Mouse (Mus musculus): Measurements from ENCODE around the gene Trip4.

Gene Trip4

GRCm38 (mm10) chr9:65834628-65835354 lies 73.8 kb downstream of the Trip4 start:
- DNase-seq (ENCODE audit: low spot score) = no peak

DNA sequence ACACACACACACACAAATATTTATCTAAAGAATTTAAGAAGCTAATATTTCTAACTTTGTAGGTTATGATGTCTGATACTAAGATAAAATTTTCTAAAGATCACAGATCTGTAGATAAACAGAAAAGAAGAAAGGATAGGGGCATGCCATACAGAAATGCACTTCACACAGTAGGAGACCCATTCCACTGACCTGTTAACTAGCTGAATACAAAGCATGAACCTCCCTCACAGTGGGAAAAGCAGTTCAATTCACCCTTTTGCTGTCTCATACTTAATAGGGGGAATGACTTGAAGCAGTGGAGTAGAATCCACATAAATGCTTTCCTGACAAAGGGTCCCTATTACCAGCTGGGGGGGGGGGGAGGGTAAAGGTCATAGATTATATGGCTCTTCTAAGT lies 75.0 kb downstream of the Trip4 start:
- DNase-seq (ENCODE audit: low spot score) = no peak

GRCm38 (mm10) chr9:65833230-65833629 lies 75.4 kb downstream of the Trip4 start:
- no peak for DNase-seq (ENCODE audit: low spot score)

GRCm38 (mm10) chr9:65832041-65832440 lies 76.6 kb downstream of the Trip4 start:
- DNase-seq (ENCODE audit: low spot score) = no peak

DNA sequence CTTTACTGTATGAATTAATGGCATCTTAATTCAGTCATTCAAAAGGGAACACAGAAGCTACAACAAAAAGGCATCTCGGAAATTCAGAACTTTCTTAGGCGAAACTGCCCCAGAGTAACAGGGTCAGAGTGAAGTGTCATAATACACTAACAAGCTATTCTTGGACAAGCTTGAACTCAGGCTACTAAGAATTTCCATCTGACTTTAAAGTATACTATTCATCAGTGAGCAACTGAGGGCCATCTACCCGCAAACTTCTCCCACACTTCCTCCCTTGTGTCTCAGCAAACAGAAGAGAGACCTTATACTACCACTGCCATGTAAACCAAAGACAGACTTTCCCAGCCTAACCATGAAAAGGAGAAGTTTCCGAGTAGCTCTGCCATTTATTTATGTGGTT lies 77.4 kb downstream of the Trip4 start:
- DNase-seq (ENCODE audit: low spot score) = no peak

DNA sequence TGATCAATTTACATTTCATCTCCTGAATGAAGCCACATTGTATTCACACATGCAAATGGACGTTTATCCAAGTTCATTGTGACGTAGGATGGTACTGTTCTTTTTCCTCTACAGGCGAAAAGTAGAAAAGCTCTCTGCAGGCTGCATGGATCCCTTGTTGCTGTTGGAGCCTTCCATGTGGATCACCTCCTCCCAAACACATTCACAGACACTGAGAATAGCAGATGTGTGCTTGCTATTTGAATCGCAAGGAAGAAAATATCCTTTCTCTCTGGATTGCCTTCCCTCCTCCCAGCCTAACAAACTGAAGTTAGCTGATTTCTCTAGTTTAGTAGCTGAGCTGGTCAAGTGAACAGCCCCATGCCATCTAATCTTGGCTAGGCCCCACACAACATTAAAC lies 78.3 kb downstream of the Trip4 start:
- no peak for DNase-seq (ENCODE audit: low spot score)

GRCm38 (mm10) chr9:65829410-65829809 lies 79.2 kb downstream of the Trip4 start:
- DNase-seq (ENCODE audit: low spot score) = no peak

DNA sequence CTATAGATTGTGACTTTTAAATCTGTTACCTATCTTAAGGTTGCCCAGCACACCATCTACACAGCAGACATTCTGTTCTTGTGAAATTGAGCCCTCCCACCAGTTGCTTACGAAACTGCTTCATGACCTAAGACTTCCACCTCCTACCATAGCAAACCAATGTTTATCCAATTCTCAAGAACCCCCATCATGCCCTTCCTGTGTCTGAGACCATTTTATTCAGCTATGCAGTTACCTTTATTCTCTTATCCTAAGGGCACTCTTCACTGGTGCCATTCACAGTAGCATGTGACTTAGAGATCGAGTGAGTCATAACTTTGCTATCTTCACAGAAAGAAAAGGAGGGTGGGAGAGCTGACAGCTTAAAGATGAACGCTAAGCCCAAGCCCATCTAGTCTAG lies 80.1 kb downstream of the Trip4 start:
- no peak for DNase-seq (ENCODE audit: low spot score)

GRCm38 (mm10) chr9:65828016-65828403 lies 80.6 kb downstream of the Trip4 start:
- DNase-seq (ENCODE audit: low spot score) = no peak

- peak; percentile 98 for DNase-seq (ENCODE audit: low spot score)
Observed at GRCm38 (mm10) chr9:65827344-65828015, 81.1 kb downstream of the Trip4 start, which contains the start of gene Zfp609. Gene Zfp609 (minus strand): TSS chr9:65827564.

DNA sequence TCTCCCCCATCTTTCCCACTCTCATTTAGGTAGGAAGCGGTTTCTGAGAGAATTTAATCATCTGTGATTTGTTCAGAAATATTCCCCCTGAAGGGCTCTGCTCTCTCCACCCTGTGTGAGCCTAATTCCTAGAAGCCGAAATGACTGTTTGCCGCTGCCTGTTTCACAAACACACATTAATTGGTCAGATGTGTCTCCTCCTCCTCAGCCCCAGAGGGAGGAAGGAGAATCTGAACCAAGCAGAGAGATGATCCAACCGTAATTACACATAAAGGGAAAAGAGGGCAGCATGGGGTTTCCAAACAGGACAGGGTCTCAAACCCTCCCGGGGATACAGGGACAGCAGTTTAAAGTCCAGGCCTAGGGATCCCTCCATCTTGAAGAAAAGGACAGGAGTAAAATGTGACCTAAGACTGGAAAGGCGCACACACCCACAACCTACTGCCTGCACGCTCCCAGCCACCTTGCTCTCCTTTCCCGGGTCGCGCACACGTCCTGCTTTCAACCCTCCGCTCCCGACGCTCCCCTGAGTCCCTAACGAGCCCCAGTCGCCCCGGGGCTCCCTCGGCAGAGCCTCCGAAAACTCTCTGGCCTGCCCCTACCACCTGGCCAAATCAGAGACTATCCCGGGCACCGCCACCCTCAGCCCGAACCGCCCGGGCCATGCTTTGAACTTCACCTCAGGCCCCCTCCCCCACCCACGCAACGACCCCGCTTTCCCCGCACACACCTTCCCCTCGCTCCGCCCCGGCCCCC lies 81.8 kb downstream of the Trip4 start:
- peak; percentile 15 for DNase-seq (ENCODE audit: low spot score)

DNA sequence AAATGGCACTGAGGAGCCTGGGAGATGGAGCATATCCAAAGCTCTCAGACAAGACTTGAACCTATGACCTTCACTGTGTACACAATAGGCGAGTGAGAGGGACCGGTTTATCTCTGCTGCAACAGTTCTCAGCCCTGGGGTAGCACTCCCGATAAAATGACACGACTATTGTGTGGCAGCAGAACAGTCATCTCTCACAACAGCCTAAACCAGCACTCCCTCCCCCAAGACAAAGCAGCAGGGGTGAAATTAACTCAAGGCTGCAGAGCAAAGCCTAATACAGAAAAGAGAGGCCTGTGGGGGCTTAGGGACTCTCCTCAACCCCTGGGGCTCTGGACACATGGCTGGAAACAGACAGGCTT lies 82.4 kb downstream of the Trip4 start:
- no peak for DNase-seq (ENCODE audit: low spot score)

GRCm38 (mm10) chr9:65823716-65824462 lies 84.7 kb downstream of the Trip4 start:
- no peak for DNase-seq (ENCODE audit: low spot score)

DNA sequence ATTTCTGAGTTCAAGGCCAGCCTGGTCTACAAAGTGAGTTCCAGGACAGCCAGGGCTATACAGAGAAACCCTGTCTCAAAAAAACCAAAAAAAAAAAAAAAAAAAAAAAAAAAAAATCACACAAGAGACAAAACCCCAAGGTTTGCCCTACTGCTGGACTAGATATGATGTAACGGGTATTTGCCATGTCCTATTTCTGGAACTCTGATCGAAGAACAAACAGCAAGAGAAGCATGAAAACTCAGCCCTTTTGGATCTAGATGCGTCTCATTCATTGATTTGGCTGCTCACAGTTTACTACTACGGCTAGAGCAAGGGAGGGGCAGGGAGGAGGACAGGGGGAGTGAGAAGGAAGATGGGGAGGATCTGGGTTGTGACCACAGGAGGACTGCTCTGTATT lies 86.6 kb downstream of the Trip4 start:
- no peak for DNase-seq (ENCODE audit: low spot score)

DNA sequence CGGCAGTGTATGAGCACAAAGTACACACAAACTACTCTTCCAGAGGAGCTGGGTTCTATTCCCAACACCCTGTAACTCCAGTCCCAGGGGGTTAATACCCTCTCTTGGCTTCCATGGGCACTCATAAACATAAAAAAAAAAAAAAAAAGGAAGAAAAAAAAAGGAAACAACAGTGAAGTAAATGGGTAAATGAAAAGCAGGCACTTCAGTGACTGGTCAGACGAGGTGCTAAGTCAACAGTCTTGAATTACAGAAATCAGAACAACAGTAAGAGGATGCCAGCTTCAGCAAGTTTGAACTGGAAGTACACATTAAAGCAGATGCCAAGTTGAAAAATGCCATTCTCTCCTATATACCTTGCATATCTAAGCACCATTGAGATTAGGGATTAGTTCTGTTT lies 88.3 kb downstream of the Trip4 start:
- DNase-seq (ENCODE audit: low spot score) = no peak

DNA sequence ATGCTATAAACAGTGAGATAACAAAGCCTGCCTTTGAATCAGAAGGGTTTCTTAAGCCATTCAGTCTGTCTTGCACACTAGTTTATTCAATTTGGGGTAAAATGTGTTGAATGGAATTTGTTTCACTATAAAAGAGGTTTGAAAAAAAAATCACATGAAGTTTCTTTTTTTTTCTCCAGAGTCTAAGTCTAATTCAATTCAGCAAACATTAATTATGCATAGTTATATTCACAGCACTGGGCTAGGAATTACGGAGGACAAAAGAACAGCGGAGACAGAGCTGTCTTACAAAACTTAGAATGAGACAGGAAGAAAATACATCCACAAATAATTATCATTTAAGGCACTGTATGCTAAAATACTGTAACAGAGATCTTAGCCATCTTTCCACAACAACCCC lies 90.2 kb downstream of the Trip4 start:
- no peak for DNase-seq (ENCODE audit: low spot score)

GRCm38 (mm10) chr9:65812841-65813240 lies 95.8 kb downstream of the Trip4 start:
- no peak for DNase-seq (ENCODE audit: low spot score)

DNA sequence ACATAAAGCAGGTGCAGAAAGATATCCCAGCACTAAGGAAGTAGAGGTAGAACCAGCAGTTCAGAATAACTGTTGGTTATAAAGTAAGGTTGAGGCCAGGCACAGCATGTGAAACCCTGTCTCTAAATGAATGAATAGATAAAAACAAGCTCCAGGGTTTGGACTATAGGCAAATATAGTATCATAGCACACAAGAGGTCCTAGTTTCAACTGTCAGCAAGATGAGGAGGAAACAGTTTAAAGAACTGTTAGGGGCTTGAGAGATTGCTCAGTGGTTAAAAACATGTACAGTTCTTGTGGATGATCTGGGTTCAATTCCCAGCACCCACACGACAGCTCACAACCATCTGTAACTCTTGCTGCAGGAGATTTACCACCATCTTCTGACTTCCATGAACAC lies 96.8 kb downstream of the Trip4 start:
- DNase-seq (ENCODE audit: low spot score) = no peak

DNA sequence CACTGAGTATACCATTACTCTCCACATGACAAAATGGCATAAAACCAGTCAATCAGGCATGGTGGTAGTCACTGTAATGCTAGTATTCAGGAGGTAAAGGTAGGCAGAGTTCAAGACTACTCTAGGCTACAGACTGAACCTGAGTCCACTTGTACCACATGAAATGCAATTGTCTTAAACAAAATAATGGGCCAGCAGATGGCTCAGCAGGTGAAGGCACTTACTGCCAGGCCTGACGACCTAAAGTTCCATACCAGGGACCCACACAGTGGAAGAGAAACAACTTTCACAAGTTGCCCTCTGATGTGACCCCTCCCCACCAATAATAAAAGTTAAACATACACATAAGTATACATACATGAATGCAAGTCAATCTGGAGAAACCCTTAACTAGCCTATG lies 100.8 kb downstream of the Trip4 start:
- DNase-seq (ENCODE audit: low spot score) = no peak

GRCm38 (mm10) chr9:65807251-65807650 lies 101.3 kb downstream of the Trip4 start:
- DNase-seq (ENCODE audit: low spot score) = no peak

DNA sequence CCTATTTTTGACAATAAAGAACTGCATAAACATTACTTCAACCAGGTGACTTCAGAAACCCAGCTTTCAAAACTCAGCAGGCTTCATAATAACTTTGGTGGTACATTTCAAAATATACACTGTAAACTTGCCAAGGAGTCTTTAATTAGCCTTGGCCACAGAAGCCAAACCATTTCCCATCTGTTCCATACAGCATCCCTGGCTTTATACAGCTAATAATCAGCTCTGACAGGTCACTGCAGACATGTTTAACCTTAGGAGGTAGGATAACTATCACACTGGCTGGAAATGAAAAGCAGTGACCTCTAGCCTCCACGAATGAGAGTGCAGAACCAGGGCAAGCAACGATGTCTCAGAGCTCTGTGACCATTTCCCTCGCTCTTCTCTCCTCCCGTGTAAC lies 108.8 kb downstream of the Trip4 start:
- DNase-seq (ENCODE audit: low spot score) = no peak

- no peak for DNase-seq (ENCODE audit: low spot score)
Observed at GRCm38 (mm10) chr9:65795651-65796050, 112.9 kb downstream of the Trip4 start.

All from ovary, postnatal 10 days (tissue).